ENCODE assay signal across 18 mouse cellular contexts in genomic region chr2:76534932-76535331, GRCm38 (mm10).
DNase-seq lines count a peak whose midpoint lies in the region; ATAC-seq and TF ChIP-seq lines count a peak whose summit lies in the region.
"Had no signal": no experiment of that assay in that cellular context is flagged by ENCODE, and none has a peak within 500 bp of the region (broad histone marks: within the 10 kb centered on the region; RNA-seq: fewer than 3 reads in every experiment).

No protein-coding gene starts in this region.

- H3K9me3 ChIP-seq in hindbrain, embryonic 12.5 days (replicated peaks), result no peaks in the 10 kb centered on the region
- H3K9me3 ChIP-seq in hindbrain, embryonic 10.5 days, result no peaks in the 10 kb centered on the region
- no peaks in the 10 kb centered on the region for H3K9me3 ChIP-seq in forebrain, postnatal 0 days (ENCODE audit: low read length)
- no peaks in the 10 kb centered on the region for H3K9me3 ChIP-seq in midbrain, embryonic 13.5 days
- no peaks in the 10 kb centered on the region for H3K9me3 ChIP-seq in liver, embryonic 11.5 days (ENCODE audit: control insufficient read depth, low read length)
- H3K9me3 ChIP-seq: heart, embryonic 12.5 days had no signal

- DNase-seq in hindbrain, embryonic 10.5 days (ENCODE audit: low spot score), result no peak
- DNase-seq in brain, adult 2 months (ENCODE audit: low read depth, low spot score), result peak; percentile 25
- DNase-seq in forebrain, postnatal 0 days, result peak; percentile 40
- no peak for DNase-seq in adrenal gland, postnatal 25 days
- DNase-seq in testis, postnatal 10 days (ENCODE audit: low spot score), result no peak
- no peak for DNase-seq in liver, embryonic 11.5 days (ENCODE audit: low spot score)
- DNase-seq: cerebellum, adult 11 months; gastrocnemius, postnatal 36 days; heart, postnatal 36 days; kidney, adult 2 months; kidney, postnatal 25 days; layer of hippocampus, adult 9-11 months; right cerebral cortex, adult 18-20 months; thymus, postnatal 36 days had no signal

- H3K4me1 ChIP-seq in hindbrain, embryonic 12.5 days, result peaks cover 8% of the 10 kb centered on the region
- H3K4me1 ChIP-seq in hindbrain, embryonic 10.5 days (replicated peaks), result peaks cover 35% of the 10 kb centered on the region
- peaks cover 8% of the 10 kb centered on the region; the same call in 1 of the 2 replicates for H3K4me1 ChIP-seq in forebrain, postnatal 0 days (ENCODE audit: insufficient read depth)
- peaks cover 18% of the 10 kb centered on the region for H3K4me1 ChIP-seq in midbrain, embryonic 13.5 days (replicated peaks)
- H3K4me1 ChIP-seq in liver, embryonic 11.5 days (replicated peaks; ENCODE audit: control insufficient read depth, insufficient read depth, low read length), result no peaks in the 10 kb centered on the region

- WGBS in hindbrain, embryonic 12.5 days, result 56% methylated on average over 7 of the region's 7 CpGs
- 77% methylated on average over 7 of the region's 7 CpGs for WGBS in hindbrain, embryonic 10.5 days
- 44% methylated on average over 7 of the region's 7 CpGs for WGBS in forebrain, postnatal 0 days
- WGBS in midbrain, embryonic 13.5 days, result 44% methylated on average over 7 of the region's 7 CpGs
- WGBS in liver, embryonic 11.5 days, result 85% methylated on average over 7 of the region's 7 CpGs

- TF ChIP-seq CTCF in forebrain, postnatal 0 days (IDR thresholded peaks at IDR 0.05; ENCODE audit: low read depth), result no peak

- H3K27me3 ChIP-seq in hindbrain, embryonic 12.5 days, result no peaks in the 10 kb centered on the region
- no peaks in the 10 kb centered on the region for H3K27me3 ChIP-seq in hindbrain, embryonic 10.5 days (ENCODE audit: insufficient read depth, poor library complexity, severe bottlenecking)
- H3K27me3 ChIP-seq in forebrain, postnatal 0 days (ENCODE audit: insufficient read depth, low read length), result no peaks in the 10 kb centered on the region
- no peaks in the 10 kb centered on the region for H3K27me3 ChIP-seq in midbrain, embryonic 13.5 days
- no peaks in the 10 kb centered on the region for H3K27me3 ChIP-seq in liver, embryonic 11.5 days (replicated peaks; ENCODE audit: control insufficient read depth, insufficient read depth, low read length)
- H3K27me3 ChIP-seq: heart, embryonic 12.5 days had no signal

- H3K4me3 ChIP-seq in hindbrain, embryonic 12.5 days, result no peak overlapping the region
- H3K4me3 ChIP-seq in hindbrain, embryonic 10.5 days, result no peak overlapping the region
- no peak overlapping the region for H3K4me3 ChIP-seq in forebrain, postnatal 0 days (ENCODE audit: low read depth, low read length)
- no peak overlapping the region for H3K4me3 ChIP-seq in midbrain, embryonic 13.5 days (replicated peaks)
- H3K4me3 ChIP-seq in liver, embryonic 11.5 days (ENCODE audit: low read depth, low read length), result no peak overlapping the region
- H3K4me3 ChIP-seq: heart, embryonic 12.5 days had no signal

- no peak overlapping the region for H3K27ac ChIP-seq in hindbrain, embryonic 12.5 days
- H3K27ac ChIP-seq in hindbrain, embryonic 10.5 days, result no peak overlapping the region
- no peak overlapping the region for H3K27ac ChIP-seq in forebrain, postnatal 0 days (ENCODE audit: low read depth, low read length)
- H3K27ac ChIP-seq in midbrain, embryonic 13.5 days, result no peak overlapping the region
- no peak overlapping the region for H3K27ac ChIP-seq in liver, embryonic 11.5 days (ENCODE audit: low read depth, low read length)

- H3K9ac ChIP-seq in hindbrain, embryonic 12.5 days, result no peak overlapping the region
- no peak overlapping the region for H3K9ac ChIP-seq in forebrain, postnatal 0 days
- no peak overlapping the region for H3K9ac ChIP-seq in midbrain, embryonic 13.5 days (replicated peaks)
- no peak overlapping the region for H3K9ac ChIP-seq in liver, embryonic 11.5 days (ENCODE audit: low read depth, low read length)
- H3K9ac ChIP-seq: heart, embryonic 12.5 days had no signal

- H3K36me3 ChIP-seq in hindbrain, embryonic 12.5 days, result no peaks in the 10 kb centered on the region
- no peaks in the 10 kb centered on the region for H3K36me3 ChIP-seq in hindbrain, embryonic 10.5 days
- H3K36me3 ChIP-seq in forebrain, postnatal 0 days (ENCODE audit: insufficient read depth), result no peaks in the 10 kb centered on the region
- H3K36me3 ChIP-seq in midbrain, embryonic 13.5 days, result no peaks in the 10 kb centered on the region
- H3K36me3 ChIP-seq in liver, embryonic 11.5 days (ENCODE audit: control insufficient read depth, insufficient read depth, low read length), result no peaks in the 10 kb centered on the region
- H3K36me3 ChIP-seq: G1E; heart, embryonic 12.5 days had no signal

- no peak overlapping the region for H3K4me2 ChIP-seq in hindbrain, embryonic 12.5 days (replicated peaks)
- H3K4me2 ChIP-seq in forebrain, postnatal 0 days (ENCODE audit: low read depth), result no peak overlapping the region
- H3K4me2 ChIP-seq in midbrain, embryonic 13.5 days (replicated peaks), result no peak overlapping the region
- H3K4me2 ChIP-seq in liver, embryonic 11.5 days, result no peak overlapping the region
- H3K4me2 ChIP-seq: heart, embryonic 12.5 days had no signal

- peak; percentile 36 for ATAC-seq in hindbrain, embryonic 12.5 days (ENCODE audit: low FRiP score)
- peak; percentile 90 for ATAC-seq in forebrain, postnatal 0 days
- ATAC-seq in midbrain, embryonic 13.5 days, result peak; percentile 76
- ATAC-seq in liver, embryonic 11.5 days (replicated peaks; ENCODE audit: low FRiP score), result no peak

Comparison
In these comparisons a context has a peak if more than half of its experiments do, and no peak if none do; other contexts are left out.
1. DNase-seq: peak in brain, adult 2 months (single experiment) and forebrain, postnatal 0 days (single experiment); none in hindbrain, embryonic 10.5 days (single experiment), adrenal gland, postnatal 25 days (single experiment), testis, postnatal 10 days (single experiment) and liver, embryonic 11.5 days (single experiment).